Comparison of ENCODE assay signal across 15 mouse cellular contexts in genomic region chr9:95375966-95376365, GRCm38 (mm10). TPM values are rescaled to one million over a fixed set of nuclear protein-coding genes. Genes with fewer than 3 reads are reported as not detected.
"Had no signal": no experiment of that assay in that cellular context is flagged by ENCODE, and none has a peak within 500 bp of the region (broad histone marks: within the 10 kb centered on the region; RNA-seq: fewer than 3 reads in every experiment).

No protein-coding gene starts in this region.

- H3K4me2 ChIP-seq: lung, embryonic 15.5 days; midbrain, embryonic 12.5 days; midbrain, embryonic 15.5 days; neural tube, embryonic 12.5 days; stomach, embryonic 15.5 days had no signal

- H3K27ac ChIP-seq: lung, embryonic 15.5 days; macrophage; midbrain, embryonic 12.5 days; midbrain, embryonic 15.5 days; neural tube, embryonic 12.5 days; stomach, embryonic 15.5 days; stomach, postnatal 0 days had no signal

- H3K27me3 ChIP-seq: lung, embryonic 15.5 days; midbrain, embryonic 12.5 days; midbrain, embryonic 15.5 days; neural tube, embryonic 12.5 days; stomach, embryonic 15.5 days had no signal

- H3K9me3 ChIP-seq: lung, embryonic 15.5 days; megakaryocyte, embryonic 14.5 days; midbrain, embryonic 12.5 days; midbrain, embryonic 15.5 days; neural tube, embryonic 12.5 days; stomach, embryonic 15.5 days had no signal

- H3K4me1 ChIP-seq: megakaryocyte, embryonic 14.5 days; midbrain, embryonic 15.5 days; stomach, embryonic 15.5 days had no signal

- ATAC-seq: liver, postnatal 0 days; midbrain, embryonic 15.5 days had no signal

- DNase-seq: liver, postnatal 0 days; lung, adult 2 months; lung, postnatal 14 days; right cerebral cortex, postnatal 14 days; thymus, adult 2 months; thymus, postnatal 25 days; thymus, postnatal 4 days had no signal

- H3K9ac ChIP-seq: liver, postnatal 0 days; lung, embryonic 15.5 days; midbrain, embryonic 12.5 days; midbrain, embryonic 15.5 days; neural tube, embryonic 12.5 days; stomach, embryonic 15.5 days had no signal

- H3K4me3 ChIP-seq: lung, embryonic 15.5 days; megakaryocyte, embryonic 14.5 days; midbrain, embryonic 12.5 days; midbrain, embryonic 15.5 days; neural tube, embryonic 12.5 days; stomach, embryonic 15.5 days had no signal

- H3K36me3 ChIP-seq: lung, embryonic 15.5 days; midbrain, embryonic 12.5 days; midbrain, embryonic 15.5 days; neural tube, embryonic 12.5 days; stomach, embryonic 15.5 days had no signal

RNA-seq across cellular contexts. Expression of gene Chst2, which starts 30.6 kb away (rescaled TPM):
- polyA plus RNA-seq: macrophage had no signal
